Mouse (Mus musculus) cerebellum, postnatal 36 days (tissue): Measurements from ENCODE around the gene Sertad3.
A peak's percentile ranks its signal among the peaks of the same experiment; 100 is the strongest.
"Not testable (repeated sequence)": the region's sequence is repeated elsewhere in the genome, so short reads cannot be mapped to it uniquely, and the experiment has no call there.

Experiments
- DNase-seq, 2 experiments: peaks; one replicate each; pipeline ENCODE4 v3.0.0; 2021 to 2022; ENCODE audit warnings: mixed read lengths in 2 of 2

Gene Sertad3

DNA sequence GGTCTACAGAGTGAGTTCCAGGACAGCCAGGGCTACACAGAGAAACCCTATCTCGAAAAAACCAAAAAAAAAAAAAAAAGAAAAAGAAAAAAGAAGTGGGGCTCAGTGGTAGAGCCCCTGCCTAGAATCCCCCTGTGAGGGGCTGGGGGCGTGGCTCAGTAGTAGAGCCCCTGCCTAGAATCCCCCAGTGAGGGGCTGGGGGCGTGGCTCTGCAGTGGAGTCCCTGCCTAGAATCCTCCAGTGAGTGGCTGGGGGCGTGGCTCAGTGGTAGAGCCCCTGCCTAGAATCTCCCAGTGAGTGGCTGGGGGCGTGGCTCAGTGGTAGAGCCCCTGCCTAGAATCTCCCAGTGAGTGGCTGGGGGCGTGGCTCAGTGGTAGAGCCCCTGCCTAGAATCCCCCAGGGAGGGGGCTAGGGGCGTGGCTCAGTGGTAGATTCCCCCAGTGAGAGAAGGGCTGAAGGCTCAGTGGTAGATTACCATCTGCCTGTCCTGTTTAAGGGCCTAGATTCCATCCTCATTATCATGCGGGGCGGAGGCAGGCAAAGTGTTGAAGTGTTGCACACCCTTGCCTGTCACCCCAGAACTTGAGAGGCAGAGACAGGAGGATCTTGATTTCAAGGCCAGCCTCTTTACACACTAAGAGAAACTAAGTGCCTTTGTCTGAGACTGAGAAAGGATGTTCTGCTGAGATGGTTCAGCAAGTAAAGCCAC is 21.2 kb downstream of the Sertad3 start:
- DNase-seq: not testable (repeated sequence)

DNA sequence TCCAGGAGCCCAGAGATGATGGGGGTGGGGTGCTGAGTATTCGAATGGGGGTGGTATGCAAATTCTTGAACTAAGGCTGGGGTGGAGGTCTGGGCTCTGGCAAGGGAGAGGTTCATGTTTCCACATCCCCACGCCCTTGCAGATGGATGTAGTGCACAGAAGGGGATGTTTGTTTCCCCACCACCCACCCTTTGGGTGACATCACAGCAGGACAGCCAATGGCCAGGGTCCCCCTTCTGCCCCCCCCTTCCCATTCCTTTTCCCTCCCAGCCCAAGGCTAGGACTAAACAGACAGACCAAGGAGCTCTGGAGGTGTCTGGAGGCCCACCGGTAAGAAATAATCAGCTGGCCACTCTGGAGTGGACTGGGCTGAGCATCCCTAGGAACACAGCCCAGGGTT is 25.5 kb downstream of the Sertad3 start, which contains the start of gene Prx:
TSS of gene Prx (plus strand) at position 289 of the 400 bp plus-strand sequence.
- DNase-seq: no peak

DNA sequence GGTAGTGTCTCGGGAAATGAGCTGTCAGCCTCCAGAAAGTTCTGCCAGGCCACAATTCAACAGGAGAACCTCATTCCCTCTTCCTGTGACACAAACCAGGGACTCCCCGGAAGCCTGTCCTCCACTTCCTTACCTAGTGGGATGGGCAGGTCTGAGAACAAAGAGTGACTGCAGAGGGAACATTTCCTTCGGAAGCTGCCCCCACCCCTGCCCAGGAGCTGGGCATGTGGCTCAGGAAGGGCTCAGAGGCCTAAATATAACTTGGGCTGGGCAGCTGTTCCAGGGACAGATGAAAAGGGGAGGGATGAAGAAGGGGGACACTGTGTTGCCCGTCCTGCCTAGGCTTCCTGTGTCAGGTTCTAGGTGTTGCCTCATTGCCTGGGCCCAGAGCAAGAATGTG is 28.1 kb downstream of the Sertad3 start:
- DNase-seq: no peak

DNA sequence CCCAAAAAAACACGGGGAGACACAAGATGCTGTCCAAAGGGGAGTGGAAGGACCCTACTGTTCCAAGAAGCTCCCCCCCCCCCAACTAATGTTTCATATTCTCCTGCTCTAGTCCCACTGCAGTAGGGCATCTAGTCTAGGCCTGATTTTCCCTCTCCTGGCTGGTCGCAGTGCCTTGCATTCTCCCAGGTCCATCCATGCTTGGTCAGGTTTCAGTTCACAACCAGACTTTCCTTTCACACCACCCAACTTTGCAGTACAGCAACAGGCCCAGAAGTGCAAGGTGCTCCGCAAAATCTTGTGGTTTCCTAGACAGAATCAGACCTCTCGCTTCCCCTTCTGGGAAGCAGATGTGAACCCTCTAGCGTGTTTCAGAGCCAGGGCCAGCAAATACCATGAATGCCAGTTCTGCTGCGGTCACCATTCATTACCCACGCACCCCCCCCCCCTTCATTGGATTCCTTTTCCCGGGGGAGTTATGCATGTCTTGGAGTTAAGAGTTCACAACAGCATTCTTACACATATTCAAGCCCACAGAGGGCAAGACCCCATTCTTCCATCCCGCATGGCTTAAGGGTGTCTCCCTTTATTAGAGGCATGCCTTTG is 33.3 kb downstream of the Sertad3 start:
- DNase-seq: no peak

DNA sequence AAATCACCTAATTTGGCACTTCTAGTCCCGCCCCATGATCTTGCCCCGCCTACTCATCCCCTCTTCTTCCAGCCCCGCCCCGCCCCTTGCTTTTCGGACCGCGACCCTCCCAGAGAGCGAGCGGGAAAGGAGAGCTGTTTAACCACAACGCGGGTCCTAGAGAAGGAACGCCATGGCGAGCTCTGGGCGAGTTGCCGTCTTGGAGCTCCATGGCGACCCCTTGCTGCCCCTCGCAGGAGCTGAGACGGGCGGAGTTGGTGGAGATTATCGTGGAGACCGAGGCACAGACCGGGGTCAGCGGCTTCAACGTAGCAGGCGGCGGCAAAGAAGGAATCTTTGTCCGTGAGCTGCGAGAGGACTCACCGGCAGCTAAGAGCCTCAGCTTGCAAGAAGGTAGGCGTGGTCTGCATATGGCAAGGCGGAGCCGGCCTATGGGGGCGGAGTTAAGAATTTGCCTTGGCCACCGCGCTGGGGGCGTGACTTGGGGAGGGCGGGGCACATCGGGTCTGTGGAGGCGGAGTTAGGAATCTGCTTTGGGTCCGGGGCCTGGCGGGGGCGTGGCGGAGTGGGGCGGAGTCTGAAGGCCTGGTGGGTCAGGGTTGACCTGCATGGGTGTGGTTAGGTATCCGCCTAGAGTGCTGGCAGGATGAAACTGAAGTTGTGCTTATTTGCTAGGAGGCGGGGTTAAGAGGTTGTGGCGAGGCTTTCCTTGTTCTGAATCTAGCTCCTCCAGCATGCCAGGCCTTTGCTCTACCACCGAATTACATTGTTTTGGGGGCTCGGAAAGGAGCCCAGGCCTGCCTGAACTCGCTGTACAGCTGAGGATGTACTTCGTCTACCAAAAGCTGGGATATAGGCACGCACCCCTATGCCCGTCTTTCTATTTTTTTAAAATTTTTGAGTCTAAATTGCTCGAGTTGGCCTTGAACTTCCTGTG is 34.4 kb downstream of the Sertad3 start:
- peak; percentile 89 to 93 for DNase-seq

DNA sequence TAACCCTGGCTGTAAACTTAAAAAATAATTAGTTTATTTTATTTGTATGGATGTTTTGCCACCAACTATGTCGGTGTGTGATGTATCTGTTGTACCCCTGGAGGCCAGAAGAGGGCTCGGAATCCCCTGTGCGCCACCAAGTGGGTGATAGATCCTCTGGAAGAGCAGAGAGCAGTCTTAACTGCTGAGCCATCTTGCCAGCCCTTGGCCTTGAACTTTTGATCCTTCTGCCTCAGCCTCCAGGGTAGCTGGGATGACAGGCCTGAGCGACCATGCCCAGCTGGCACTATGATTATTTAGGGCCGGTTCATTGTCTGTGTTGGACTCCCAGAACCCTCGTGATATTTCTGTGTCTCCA is 35.1 kb downstream of the Sertad3 start:
- peak; percentile 47 to 59 for DNase-seq

DNA sequence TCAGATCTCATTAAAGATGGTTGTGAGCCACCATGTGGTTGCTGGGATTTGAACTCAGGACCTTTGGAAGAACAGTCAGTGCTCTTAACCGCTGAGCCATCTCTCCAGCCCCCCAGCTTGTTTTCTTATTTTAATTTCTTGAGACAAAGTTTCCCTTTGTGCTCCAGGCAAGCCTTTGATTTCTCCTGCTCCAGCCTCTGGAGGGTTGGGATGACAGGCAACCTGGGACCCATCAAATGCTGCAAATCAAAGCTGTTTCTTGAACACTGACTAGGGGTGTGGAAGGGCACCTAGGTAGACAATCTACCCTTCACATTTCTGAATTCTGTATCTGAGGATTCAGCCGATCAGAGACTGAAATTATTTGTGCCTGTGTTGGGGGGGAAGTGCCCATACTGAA is 37.2 kb downstream of the Sertad3 start:
- no peak for DNase-seq

DNA sequence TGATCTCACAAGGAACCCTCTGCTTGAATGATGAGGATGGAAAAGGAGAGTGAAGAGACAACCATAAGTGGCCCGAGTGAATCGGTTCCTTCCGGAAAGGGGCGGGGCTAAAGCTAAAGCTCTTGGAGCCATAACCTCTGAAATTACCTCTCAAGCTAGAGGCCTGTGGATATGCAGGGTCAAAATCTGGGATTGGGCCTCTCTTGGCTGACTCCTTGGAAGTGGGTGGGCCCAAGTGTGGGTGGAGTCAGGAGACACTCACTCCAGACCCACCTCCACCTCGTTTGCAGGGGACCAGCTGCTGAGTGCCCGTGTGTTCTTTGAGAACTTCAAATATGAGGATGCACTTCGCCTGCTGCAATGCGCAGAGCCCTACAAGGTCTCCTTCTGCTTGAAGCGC is 41.4 kb downstream of the Sertad3 start:
- no peak for DNase-seq

DNA sequence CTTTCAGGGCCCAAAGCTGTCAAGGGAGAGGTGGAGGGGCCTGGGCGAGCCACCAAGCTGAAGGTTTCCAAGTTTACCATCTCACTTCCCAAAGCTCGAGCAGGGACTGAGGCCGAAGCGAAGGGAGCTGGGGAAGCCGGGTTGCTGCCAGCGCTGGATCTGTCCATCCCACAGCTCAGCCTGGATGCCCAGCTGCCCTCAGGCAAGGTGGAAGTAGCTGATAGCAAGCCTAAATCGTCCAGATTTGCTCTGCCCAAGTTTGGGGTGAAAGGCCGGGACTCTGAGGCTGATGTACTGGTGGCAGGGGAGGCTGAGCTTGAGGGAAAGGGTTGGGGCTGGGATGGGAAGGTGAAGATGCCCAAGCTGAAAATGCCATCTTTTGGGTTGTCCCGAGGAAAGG is 44.7 kb downstream of the Sertad3 start:
- no peak for DNase-seq

DNA sequence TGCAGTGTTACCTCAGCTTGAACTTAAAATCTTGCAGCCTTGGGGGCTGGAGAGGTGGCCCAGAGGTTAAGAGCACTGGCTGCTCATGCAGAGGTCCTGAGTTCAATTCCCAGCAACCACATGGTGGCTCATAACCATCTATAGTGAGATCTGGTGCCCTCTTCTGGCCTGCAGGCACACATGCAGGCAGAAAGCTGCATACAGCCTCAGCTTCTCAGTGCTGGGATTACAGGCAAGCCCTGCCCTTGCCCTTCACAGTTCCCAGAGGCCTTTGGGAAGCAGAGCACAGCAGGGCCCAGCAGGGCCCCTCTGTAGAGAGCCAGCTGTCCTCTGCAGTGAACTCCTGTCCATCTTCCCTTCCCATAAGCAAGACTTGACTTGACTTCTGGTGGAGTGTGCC is 46.5 kb downstream of the Sertad3 start:
- no peak for DNase-seq

DNA sequence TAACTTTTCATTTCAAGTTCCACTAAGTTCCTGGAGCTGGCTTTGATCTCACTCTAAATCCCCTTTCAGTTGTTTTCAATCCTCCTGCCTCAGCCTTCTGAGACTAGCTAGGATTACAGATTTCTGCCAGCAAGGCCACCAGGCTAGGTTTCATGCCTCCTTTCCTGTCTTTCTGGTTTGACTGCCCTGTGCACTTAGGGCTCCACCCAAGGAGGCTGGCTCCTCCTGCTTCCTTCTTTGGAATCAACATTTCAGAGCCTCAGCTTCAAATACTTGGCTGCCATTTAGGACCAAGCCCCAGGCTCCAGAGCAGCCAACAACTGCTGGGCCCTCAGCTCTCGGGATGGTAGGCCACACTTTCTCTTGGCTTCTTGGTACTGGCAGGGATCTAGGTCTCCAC is 47.0 kb downstream of the Sertad3 start:
- DNase-seq: no peak

DNA sequence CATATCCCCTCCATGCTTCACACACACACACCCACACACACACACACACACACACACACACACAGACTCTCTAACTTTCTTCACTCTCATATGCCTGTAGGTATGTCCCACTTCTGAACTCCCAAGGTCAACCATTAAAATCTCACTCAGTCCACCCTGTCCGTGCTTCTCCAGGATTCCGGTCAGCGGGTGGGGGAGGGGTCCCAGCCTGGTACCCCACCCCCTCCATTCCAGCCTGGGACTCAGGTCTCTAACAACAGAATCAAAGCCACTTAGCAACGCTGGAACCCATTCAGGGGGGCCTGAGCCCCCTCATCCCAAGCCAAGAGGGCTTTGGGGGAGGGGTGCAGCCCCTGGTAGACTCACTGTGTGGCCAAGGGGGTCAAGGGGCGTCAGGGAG is 49.4 kb downstream of the Sertad3 start, which contains the start of gene Hipk4:
TSS of gene Hipk4 (plus strand) at position 301 of the 400 bp plus-strand sequence.
- DNase-seq: no peak

DNA sequence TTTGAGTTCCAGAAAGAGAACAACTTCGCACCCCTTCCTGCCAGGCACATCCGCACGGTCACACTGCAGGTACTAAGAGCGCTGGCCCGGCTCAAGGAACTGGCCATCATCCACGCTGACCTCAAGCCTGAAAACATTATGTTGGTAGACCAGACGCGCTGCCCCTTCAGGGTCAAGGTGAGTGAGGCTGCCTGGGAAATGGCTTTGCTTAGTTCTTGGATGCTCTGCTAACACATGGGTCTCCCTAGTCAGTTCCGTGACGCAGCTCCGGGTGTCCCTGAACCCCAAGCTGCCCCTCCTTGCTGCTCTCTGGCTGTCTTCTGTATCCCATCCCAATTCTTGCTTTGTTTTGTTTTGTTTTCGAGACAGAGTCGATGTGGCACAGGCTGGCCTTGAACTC is 50.2 kb downstream of the Sertad3 start:
- no peak for DNase-seq

DNA sequence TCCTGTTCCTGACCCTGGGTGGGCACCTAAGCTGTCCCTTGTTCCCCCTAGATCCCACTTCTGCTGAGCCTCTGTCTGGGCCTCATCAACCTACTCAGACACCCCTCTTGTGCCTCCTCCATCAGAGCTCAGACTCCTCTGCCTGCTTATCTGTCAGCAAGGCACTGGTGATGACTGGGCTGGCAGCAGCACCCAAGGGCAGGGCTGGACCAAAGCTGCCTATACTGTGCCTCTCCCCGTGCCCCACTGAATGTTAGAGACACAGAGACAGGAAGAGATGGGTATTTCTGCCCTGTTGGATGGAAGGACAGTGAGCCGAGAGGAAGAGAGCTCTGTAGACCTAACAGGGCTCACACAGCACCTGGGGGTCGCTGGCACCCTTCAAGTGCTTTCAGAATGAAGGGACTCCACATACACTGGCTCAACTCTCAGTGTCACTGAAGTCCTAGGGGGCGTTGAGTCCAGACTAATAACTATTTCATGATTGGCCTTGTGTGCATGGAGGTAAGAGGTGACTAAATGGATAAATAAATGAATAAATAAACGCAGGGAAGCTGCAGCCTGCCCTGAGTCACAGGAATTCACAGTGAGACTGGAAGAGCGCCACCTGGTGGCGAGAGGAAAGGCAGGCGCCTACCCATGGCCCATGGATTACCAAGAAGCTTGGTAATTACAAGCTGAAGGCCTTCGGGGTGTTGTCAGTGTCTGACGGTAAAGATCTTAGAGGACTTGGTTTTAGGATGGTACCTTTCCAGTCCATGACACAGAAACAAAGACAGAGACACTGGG is 52.7 kb downstream of the Sertad3 start:
- peak; percentile 80 to 81 for DNase-seq
